Mouse (Mus musculus) hematopoietic stem cell, adult 5-6 weeks (primary cell): ENCODE results near the gene Vasn. TPM values are rescaled to one million over a fixed set of nuclear protein-coding genes. Genes with fewer than 3 reads are reported as not detected.

Experiments
- ATAC-seq, 2 experiments: fragments of 125-278 bp in 1 of 2; replicated peaks in 1 of 2; 2 replicates each; pipeline ENCODE4 v1.8.0; 2016 to 2017; ENCODE audit warnings: inconsistent platforms in 2 of 2, mild to moderate bottlenecking in 2 of 2, moderate number of reproducible peaks in 2 of 2, low read depth in 1 of 2, moderate TSS enrichment in 1 of 2; ENCODE audit not compliant: low FRiP score in 2 of 2, poor library complexity in 2 of 2, severe bottlenecking in 2 of 2, insufficient read depth in 1 of 2, low TSS enrichment in 1 of 2
- total RNA-seq: library from RNA; stranded (forward); fragments of 172-1452, 232-1000 nt; gene quantifications from 2 replicates; pipeline ENCODE4 v1.2.3, GENCODE M21; 2017

The Vasn gene
- total RNA-seq, 1 experiment from 2014 or later: 0.89 TPM

DNA sequence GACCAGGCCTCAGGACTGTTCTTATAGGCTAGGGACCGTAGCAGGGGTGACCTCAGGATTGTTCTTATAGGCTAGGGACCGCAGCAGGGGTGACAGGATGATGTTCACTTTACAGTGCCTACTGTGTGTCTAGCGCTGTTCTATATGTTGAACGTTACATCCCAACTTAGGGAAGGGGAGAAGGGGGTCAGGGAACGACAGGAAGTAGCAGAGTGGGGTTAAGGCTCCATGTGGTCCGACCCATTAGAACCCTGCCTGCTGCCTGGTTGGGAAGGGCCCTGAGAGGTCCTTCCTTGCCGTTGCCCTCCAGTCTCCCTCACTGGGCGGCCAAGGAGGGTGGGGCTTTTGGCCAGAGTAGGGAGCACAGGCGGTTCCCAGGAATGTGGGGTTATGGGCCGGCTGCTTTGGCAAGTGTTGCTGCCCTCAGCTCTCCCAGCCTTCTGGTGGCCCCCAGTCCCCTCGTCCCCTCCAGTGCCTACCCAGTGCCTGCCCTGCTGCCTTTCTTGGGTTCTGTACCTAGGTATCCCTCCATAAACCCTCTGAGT lies 35.4 kb upstream of the Vasn start:
- no peak for ATAC-seq

DNA sequence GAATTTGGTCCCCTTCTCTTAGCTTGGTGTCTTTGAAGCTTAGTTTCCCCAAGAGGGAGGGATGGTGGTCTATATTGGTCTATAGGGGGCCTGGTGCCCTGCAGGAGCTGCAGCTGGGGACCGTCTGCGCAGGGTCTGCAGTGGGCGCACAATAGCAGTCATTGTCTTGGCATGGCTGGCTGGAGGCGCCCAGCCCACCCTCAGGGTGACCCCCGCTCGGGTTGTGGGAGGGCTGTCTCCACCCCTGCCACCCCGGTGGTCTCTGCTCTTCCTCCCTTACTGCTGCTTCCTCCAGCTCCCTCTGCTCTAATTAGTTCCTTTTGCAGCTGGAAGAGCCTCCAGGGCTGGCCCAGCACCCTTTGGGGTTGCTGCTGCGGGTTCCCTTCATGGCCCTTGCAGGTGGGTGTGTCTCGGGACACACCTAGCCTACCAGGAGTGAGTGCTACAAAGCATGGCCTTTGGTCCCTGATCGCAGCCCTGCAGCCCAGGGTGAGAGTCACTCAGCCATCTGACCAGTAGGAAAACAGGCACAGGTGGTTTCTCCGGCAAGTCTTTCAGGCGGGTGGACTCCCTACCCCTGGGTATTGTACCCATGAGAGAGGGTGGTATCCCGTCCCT lies 34.1 kb upstream of the Vasn start:
- ATAC-seq: no peak

- ATAC-seq: peak in 1 of 2 experiments; percentile 32; a peak in 1 of 4 replicates
Observed at GRCm38 (mm10) chr16:4606431-4607084, 33.2 kb upstream of the Vasn start.

GRCm38 (mm10) chr16:4607818-4608531 lies 31.8 kb upstream of the Vasn start:
- ATAC-seq: peak; percentile 68 to 72

DNA sequence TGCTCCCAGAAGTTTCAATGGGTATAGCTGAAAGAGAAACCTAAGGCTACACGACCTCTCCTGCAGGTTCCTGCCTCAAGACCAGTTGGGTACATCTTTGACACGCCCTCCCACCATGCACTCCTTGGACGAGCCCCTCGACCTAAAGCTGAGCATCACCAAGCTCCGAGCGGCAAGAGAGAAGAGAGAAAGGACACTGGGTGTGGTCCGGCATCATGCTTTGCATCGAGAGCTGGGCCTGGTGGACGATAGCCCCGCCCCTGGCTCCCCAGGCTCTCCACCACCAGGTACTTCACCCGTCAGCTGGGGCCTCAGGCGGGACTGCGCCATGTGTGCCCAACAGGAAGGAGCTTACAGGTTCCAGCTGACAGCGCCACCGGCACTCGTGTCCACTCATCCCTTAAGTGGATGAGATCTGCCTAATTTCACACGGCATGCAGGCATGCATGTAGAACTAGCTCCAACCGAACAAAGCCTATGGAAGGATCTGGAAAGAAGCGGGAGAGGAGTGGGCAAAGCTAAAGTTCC lies 31.1 kb upstream of the Vasn start:
- ATAC-seq: no peak

DNA sequence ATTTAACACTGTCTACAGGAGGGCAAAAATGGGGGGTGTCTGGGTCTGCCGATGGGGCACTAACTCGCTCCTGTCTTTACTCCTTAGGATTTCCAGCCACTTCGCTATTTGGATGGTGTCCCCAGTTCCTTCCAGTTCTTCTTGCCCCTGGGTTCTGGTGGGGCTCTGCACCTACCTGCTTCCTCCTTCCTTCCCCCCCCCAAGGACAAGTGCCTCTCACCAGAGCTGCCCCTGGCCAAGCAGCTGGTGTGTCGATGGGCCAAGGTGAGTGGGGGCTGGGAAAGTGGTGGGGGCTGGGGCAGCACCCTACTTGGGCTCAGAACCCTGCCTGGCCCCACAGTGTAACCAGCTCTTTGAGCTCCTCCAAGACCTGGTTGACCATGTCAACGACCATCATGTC lies 28.5 kb upstream of the Vasn start:
- no peak for ATAC-seq

- no peak for ATAC-seq
Observed at GRCm38 (mm10) chr16:4611676-4612075, 28.1 kb upstream of the Vasn start.

DNA sequence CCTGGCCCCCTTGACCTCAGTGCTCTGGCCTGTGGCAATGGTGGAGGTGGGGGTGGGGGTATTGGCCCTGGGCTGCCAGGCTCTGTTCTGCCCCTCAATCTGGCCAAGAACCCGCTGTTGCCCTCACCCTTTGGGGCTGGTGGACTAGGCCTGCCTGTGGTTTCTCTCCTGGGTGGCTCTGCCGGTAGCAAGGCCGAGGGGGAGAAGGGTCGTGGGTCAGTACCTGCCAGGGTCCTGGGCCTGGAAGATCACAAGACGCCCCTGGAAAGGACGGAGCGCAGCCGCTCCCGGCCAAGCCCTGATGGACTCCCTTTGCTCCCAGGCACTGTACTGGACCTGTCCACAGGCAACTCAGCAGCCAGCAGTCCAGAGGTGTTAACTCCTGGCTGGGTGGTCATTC lies 26.0 kb upstream of the Vasn start:
- no peak for ATAC-seq

DNA sequence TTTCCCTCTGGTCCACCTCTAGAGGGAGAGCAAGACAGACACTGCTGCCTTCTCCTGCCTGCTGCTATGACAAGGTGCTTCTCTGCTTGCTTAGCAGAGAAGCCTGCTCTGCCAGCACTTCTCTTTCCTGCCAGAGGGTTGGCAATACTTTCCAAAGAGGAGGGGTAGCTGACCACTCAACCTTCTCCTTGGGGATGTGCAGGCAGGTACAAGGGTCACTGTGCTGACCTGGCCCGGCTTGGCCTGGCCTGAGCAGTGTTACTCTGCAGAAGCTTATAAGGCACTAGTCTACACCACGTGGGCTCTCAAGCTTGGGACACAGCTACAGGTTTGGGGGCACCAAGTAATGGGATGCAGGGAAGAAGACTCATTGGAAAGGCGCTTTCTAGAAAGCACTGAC lies 25.1 kb upstream of the Vasn start:
- no peak for ATAC-seq

DNA sequence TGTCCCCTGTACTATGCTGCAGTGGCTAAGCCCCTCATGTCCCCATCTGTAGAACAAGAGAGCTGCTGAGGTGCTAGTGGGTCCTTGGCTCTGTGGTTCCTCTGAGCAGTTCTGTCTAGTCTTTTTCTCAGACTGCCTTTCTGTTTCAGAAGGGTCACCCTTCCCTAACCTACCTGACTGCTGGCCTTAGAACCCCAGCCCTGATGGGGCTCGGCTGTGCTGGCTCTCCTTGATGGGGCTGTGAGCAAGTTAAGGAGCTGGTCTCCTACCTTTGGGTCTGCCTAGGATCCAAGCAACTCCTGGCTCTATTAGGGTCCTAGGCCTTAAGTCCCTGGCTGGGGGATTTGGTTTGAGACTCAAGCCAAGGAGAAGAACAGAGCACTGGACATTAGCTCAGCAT lies 24.4 kb upstream of the Vasn start:
- ATAC-seq: no peak

GRCm38 (mm10) chr16:4616829-4617228 lies 22.9 kb upstream of the Vasn start:
- ATAC-seq: no peak

DNA sequence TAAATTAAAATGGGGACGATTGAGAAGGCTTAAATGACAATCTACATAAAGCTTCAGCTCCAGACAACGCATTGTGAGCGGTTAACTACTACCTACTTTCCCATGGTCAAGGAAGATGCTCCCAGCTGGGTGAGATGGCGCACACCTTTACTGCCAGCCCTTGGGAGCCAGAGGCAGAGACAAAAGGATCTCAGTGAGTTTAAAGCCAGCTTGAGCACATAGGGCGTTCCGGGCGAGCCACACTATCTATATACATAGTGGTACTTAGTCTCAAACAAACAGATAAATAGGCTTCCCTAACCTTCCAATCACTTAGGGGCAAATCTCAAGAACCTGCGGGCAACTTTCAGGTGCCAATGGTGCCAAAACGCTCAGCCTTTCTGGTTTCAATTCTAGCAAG lies 15.7 kb upstream of the Vasn start:
- 0 out of 4 replicates have a peak, but pooled peaks of 1 of the 2 experiments have one; percentile 4 for ATAC-seq

GRCm38 (mm10) chr16:4624481-4625110 lies 15.1 kb upstream of the Vasn start, which contains the start of gene Pam16:
Gene Pam16 (minus strand): TSS chr16:4624988.
- peak; percentile 83 to 84 for ATAC-seq

GRCm38 (mm10) chr16:4627105-4627504 lies 12.6 kb upstream of the Vasn start:
- ATAC-seq: no peak

DNA sequence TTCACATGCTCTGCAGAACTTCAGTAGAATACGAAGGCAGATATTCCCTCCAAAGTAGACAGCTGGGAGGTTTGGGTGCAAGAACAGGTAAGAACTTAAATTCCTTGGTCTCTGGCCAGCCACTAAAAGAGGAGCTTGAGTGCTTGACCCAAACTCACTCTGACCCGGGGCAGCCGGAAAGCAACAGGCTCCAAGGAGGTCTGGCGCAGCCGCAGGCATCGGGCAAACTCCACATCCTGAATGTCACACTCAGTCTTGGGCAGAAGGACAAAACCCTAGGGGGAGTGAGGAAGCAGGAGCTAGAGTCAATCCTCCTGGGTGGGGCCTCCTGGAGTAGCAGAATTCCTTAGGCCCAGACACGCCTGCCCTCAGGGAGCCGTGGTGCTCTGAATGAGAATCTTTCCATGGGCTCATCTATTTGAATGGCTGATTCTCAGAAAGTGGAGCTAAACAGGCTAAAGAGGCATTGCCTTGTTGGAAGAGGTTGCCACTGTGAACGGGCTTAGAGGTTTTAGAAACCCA lies 10.8 kb upstream of the Vasn start:
- no peak for ATAC-seq

GRCm38 (mm10) chr16:4629950-4630349 lies 9.8 kb upstream of the Vasn start:
- ATAC-seq: peak; percentile 57 to 75

GRCm38 (mm10) chr16:4632050-4632449 lies 7.7 kb upstream of the Vasn start:
- ATAC-seq: no peak
